Mouse (Mus musculus) forebrain, embryonic 14.5 days (tissue): ENCODE results near the gene Bcar3. TPM values are rescaled to one million over a fixed set of nuclear protein-coding genes. Genes with fewer than 3 reads are reported as not detected.

Experiments used
- ATAC-seq: fragments of 200-750 bp; cut with Nextera tagmentation; 2 replicates; pipeline ENCODE4 v1.8.0; 2017; ENCODE audit warnings: mild to moderate bottlenecking, moderate library complexity
- DNase-seq: peaks from one replicate; pipeline ENCODE4 v3.0.0-alpha.2; 2015; ENCODE audit warnings: low spot score
- H3K27ac ChIP-seq: fragments of 300-500 bp; sonication (generic); 2 replicates; pipeline ENCODE4 v1.5.1; 2014; ENCODE audit warnings: low read depth, mild to moderate bottlenecking, control low read depth, low read length, moderate library complexity
- H3K27me3 ChIP-seq: fragments of 300-500 bp; sonication (generic); replicated peaks from 2 replicates; pipeline ENCODE4 v1.6.1; 2014; ENCODE audit warnings: low read length, control low read depth, mixed read lengths; ENCODE audit not compliant: control insufficient read depth, insufficient read depth
- H3K36me3 ChIP-seq: fragments of 300-500 bp; sonication (generic); 2 replicates; pipeline ENCODE4 v1.6.1; 2014; ENCODE audit warnings: low read length, control low read depth; ENCODE audit not compliant: control insufficient read depth, insufficient read depth
- H3K4me1 ChIP-seq: fragments of 300-500 bp; sonication (generic); 2 replicates; pipeline ENCODE4 v1.6.1; 2014; ENCODE audit warnings: antibody characterized with exemption, low read length, control low read depth; ENCODE audit not compliant: control insufficient read depth, insufficient read depth
- H3K4me2 ChIP-seq: fragments of 300-500 bp; sonication (generic); 2 replicates; pipeline ENCODE4 v1.6.1; 2014; ENCODE audit warnings: mild to moderate bottlenecking, control low read depth, low read length
- H3K4me3 ChIP-seq: fragments of 300-500 bp; sonication (generic); 2 replicates; pipeline ENCODE4 v1.5.1; 2014; ENCODE audit warnings: low read depth, low read length, control low read depth
- H3K9ac ChIP-seq: fragments of 300-500 bp; sonication (generic); 2 replicates; pipeline ENCODE4 v1.6.1; 2014; ENCODE audit warnings: mild to moderate bottlenecking, low read length, control low read depth, moderate library complexity
- H3K9me3 ChIP-seq: fragments of 300-500 bp; sonication (generic); replicated peaks from 2 replicates; pipeline ENCODE4 v1.6.1; 2016; ENCODE audit warnings: low read length, control low read depth, mixed read lengths; ENCODE audit not compliant: control insufficient read depth
- WGBS: fragments of 180-500 bp; shearing (Covaris S2); extraction: QIAGEN DNeasy Blood & Tissue Kit; methylation state at CpG from one replicate; pipeline ENCODE4 v1.1.7; 2014; 5-methylcytosine and 5-hydroxymethylcytosine counted together
- microRNA counts: library from miRNA; unstranded; fragments of <30 nt; microRNA quantifications from one replicate; lab custom pipeline; 2016
- microRNA-seq: library from miRNA; unstranded; fragments of <30 nt; microRNA quantifications from one replicate; pipeline ENCODE4, GENCODE M21; 2016
- polyA plus RNA-seq: library from polyadenylated mRNA; unstranded; fragments of >200 nt; fragmentation: Nextera tagmentation; extraction: Ambion mirVana; gene quantifications from 2 replicates; pipeline ENCODE4 v1.2.1, GENCODE M21; 2014

Bcar3 gene
- polyA plus RNA-seq, 1 experiment from 2014 or later, result 4.2 TPM

GRCm38 (mm10) chr3:122557766-122558165 lies 263.8 kb downstream of the Bcar3 start:
- Histone ChIP-seq H3K4me1 (no peaks in the 10 kb centered on the region), H3K36me3 (peaks cover 29% of the 10 kb centered on the region), H3K9ac (no peak overlapping the region), H3K27ac (no peak overlapping the region), H3K4me3 (no peak overlapping the region), H3K27me3 (no peaks in the 10 kb centered on the region), H3K9me3 (no peaks in the 10 kb centered on the region), H3K4me2 (no peak overlapping the region)
- ATAC-seq (no peak), DNase-seq (no peak)
- 52% methylated on average over 2 of the region's 2 CpGs for WGBS

- Histone ChIP-seq H3K27me3 (no peaks in the 10 kb centered on the region), H3K4me3 (no peak overlapping the region), H3K9me3 (no peaks in the 10 kb centered on the region), H3K4me1 (no peaks in the 10 kb centered on the region), H3K27ac (no peak overlapping the region), H3K36me3 (peaks cover 35% of the 10 kb centered on the region), H3K9ac (no peak overlapping the region), H3K4me2 (no peak overlapping the region)
- ATAC-seq, result no peak
- 67% methylated on average over 7 of the region's 7 CpGs for WGBS
- DNase-seq, result no peak
These were observed 271.3 kb downstream of the Bcar3 start for GRCm38 (mm10) chr3:122565285-122565684.

- Histone ChIP-seq H3K4me3 (no peak overlapping the region), H3K9me3 (no peaks in the 10 kb centered on the region), H3K36me3 (peaks cover 31% of the 10 kb centered on the region), H3K27me3 (no peaks in the 10 kb centered on the region), H3K4me1 (no peaks in the 10 kb centered on the region), H3K27ac (no peak overlapping the region), H3K4me2 (no peak overlapping the region), H3K9ac (no peak overlapping the region)
- WGBS, result 89% methylated on average over 3 of the region's 3 CpGs
- no peak for DNase-seq
- no peak for ATAC-seq
These were observed 272.2 kb downstream of the Bcar3 start for GRCm38 (mm10) chr3:122566112-122566511.

GRCm38 (mm10) chr3:122566549-122566948 lies 272.6 kb downstream of the Bcar3 start:
- Histone ChIP-seq H3K36me3 (peaks cover 27% of the 10 kb centered on the region), H3K27ac (no peak overlapping the region), H3K27me3 (no peaks in the 10 kb centered on the region), H3K4me2 (no peak overlapping the region), H3K4me1 (no peaks in the 10 kb centered on the region), H3K9me3 (no peaks in the 10 kb centered on the region), H3K9ac (no peak overlapping the region), H3K4me3 (no peak overlapping the region)
- ATAC-seq (no peak), DNase-seq (no peak)
- 84% methylated on average over 4 of the region's 4 CpGs for WGBS

- WGBS, result 84% methylated on average over 5 of the region's 5 CpGs
- peak; percentile 74 for ATAC-seq
- Histone ChIP-seq H3K4me1 (peaks cover 6% of the 10 kb centered on the region; the same call in 1 of the 2 replicates), H3K4me2 (no peak overlapping the region), H3K4me3 (no peak overlapping the region), H3K9ac (no peak overlapping the region), H3K36me3 (no peaks in the 10 kb centered on the region), H3K9me3 (no peaks in the 10 kb centered on the region), H3K27me3 (no peaks in the 10 kb centered on the region), H3K27ac (no peak overlapping the region)
- peak; percentile 79 for DNase-seq
These were observed 279.7 kb downstream of the Bcar3 start for GRCm38 (mm10) chr3:122573426-122574286.

- ATAC-seq (no peak), DNase-seq (no peak)
- Histone ChIP-seq H3K9ac (no peak overlapping the region), H3K4me3 (no peak overlapping the region), H3K27ac (no peak overlapping the region), H3K4me1 (peaks cover 6% of the 10 kb centered on the region; the same call in 1 of the 2 replicates), H3K36me3 (no peaks in the 10 kb centered on the region), H3K27me3 (no peaks in the 10 kb centered on the region), H3K4me2 (no peak overlapping the region), H3K9me3 (no peaks in the 10 kb centered on the region)
- WGBS, result 65% methylated on average over 1 of the region's 1 CpGs
These were observed 281.0 kb downstream of the Bcar3 start for GRCm38 (mm10) chr3:122574921-122575320.

GRCm38 (mm10) chr3:122577360-122577759 lies 283.4 kb downstream of the Bcar3 start:
- no peak overlapping the region for H3K4me3 ChIP-seq
- no peak overlapping the region for H3K27ac ChIP-seq
- ATAC-seq (no peak), DNase-seq (no peak)
- H3K9ac ChIP-seq, result no peak overlapping the region
- no peaks in the 10 kb centered on the region for H3K36me3 ChIP-seq
- H3K27me3 ChIP-seq, result no peaks in the 10 kb centered on the region
- peaks cover 4% of the 10 kb centered on the region; the same call in 1 of the 2 replicates for H3K4me1 ChIP-seq
- no peaks in the 10 kb centered on the region for H3K9me3 ChIP-seq
- H3K4me2 ChIP-seq, result no peak overlapping the region

MicroRNA genes within 50 kb of the gene (microRNA counts, 519-probe panel; counts per million panel counts)
- microRNA mmu-miR-760 (lab: Ali Mortazavi, UCI), result not detected

Small RNA genes within 50 kb of the gene (microRNA-seq; reads per million reads assigned to microRNA genes)
- gene Mir760 (170 reads per million, percentile 63 among the genes with 10 or more reads in this experiment), gene Mir7657 (not detected)

Other genes with a start within 250 kb of the Bcar3 start
- gene Abca4, start 249.7 kb upstream of the Bcar3 start, polyA plus RNA-seq, result 0.48 and 1.4 TPM in 2 replicates
- 34.7 and 36.7 TPM in 2 replicates for gene Gclm, start 48.6 kb upstream of the Bcar3 start, polyA plus RNA-seq
- gene Dnttip2, start 19.7 kb upstream of the Bcar3 start, polyA plus RNA-seq, result 60.5 and 61.0 TPM in 2 replicates